Mouse (Mus musculus): Measurements from ENCODE around the gene Gse1. TPM values are rescaled to one million over a fixed set of nuclear protein-coding genes. Genes with fewer than 3 reads are reported as not detected.

Gse1 gene
- polyA plus RNA-seq, 1 experiment, result 24.0 TPM

GRCm38 (mm10) chr8:120401712-120402111, 173.5 kb downstream of the Gse1 start:
- DNase-seq (ENCODE audit: low read depth), result no peak

GRCm38 (mm10) chr8:120403606-120404269, 175.5 kb downstream of the Gse1 start:
- no peak for DNase-seq (ENCODE audit: low read depth)

- no peak for DNase-seq (ENCODE audit: low read depth)
These were observed 176.4 kb downstream of the Gse1 start for GRCm38 (mm10) chr8:120404609-120405036.

- no peak for DNase-seq (ENCODE audit: low read depth)
These were observed 177.9 kb downstream of the Gse1 start for GRCm38 (mm10) chr8:120406008-120406632.

- DNase-seq (ENCODE audit: low read depth), result no peak
These were observed 179.5 kb downstream of the Gse1 start for GRCm38 (mm10) chr8:120407701-120408240.

GRCm38 (mm10) chr8:120408241-120409215, 180.3 kb downstream of the Gse1 start:
- DNase-seq (ENCODE audit: low read depth), result no peak

GRCm38 (mm10) chr8:120409371-120410013, 181.2 kb downstream of the Gse1 start:
- no peak for DNase-seq (ENCODE audit: low read depth)

GRCm38 (mm10) chr8:120411059-120411458, 182.8 kb downstream of the Gse1 start:
- no peak for DNase-seq (ENCODE audit: low read depth)

- DNase-seq (ENCODE audit: low read depth), result no peak
These were observed 183.6 kb downstream of the Gse1 start for GRCm38 (mm10) chr8:120411862-120412261.

- DNase-seq (ENCODE audit: low read depth), result no peak
These were observed 184.1 kb downstream of the Gse1 start for GRCm38 (mm10) chr8:120412357-120412756.

- DNase-seq (ENCODE audit: low read depth), result no peak
These were observed 184.8 kb downstream of the Gse1 start for GRCm38 (mm10) chr8:120412911-120413625.

- DNase-seq (ENCODE audit: low read depth), result no peak
These were observed 185.4 kb downstream of the Gse1 start for GRCm38 (mm10) chr8:120413626-120413988.

- DNase-seq (ENCODE audit: low read depth), result no peak
These were observed 186.0 kb downstream of the Gse1 start for GRCm38 (mm10) chr8:120414216-120414615.

GRCm38 (mm10) chr8:120415474-120415873, 187.2 kb downstream of the Gse1 start:
- no peak for DNase-seq (ENCODE audit: low read depth)

GRCm38 (mm10) chr8:120416173-120416521, 187.9 kb downstream of the Gse1 start:
- DNase-seq (ENCODE audit: low read depth), result no peak

- peak; percentile 89 for DNase-seq (ENCODE audit: low read depth)
These were observed 188.5 kb downstream of the Gse1 start for GRCm38 (mm10) chr8:120416522-120417394.

- no peak for DNase-seq (ENCODE audit: low read depth)
These were observed 189.9 kb downstream of the Gse1 start for GRCm38 (mm10) chr8:120418188-120418587.

GRCm38 (mm10) chr8:120419675-120420074, 191.4 kb downstream of the Gse1 start:
- DNase-seq (ENCODE audit: low read depth), result no peak

- DNase-seq (ENCODE audit: low read depth), result no peak
These were observed 192.0 kb downstream of the Gse1 start for GRCm38 (mm10) chr8:120420226-120420625.

GRCm38 (mm10) chr8:120421638-120422037, 193.4 kb downstream of the Gse1 start:
- DNase-seq (ENCODE audit: low read depth), result no peak
